Mouse (Mus musculus) ES-Bruce4 (cell line): Measurements from ENCODE around the gene Slco2a1. TPM values are rescaled to one million over a fixed set of nuclear protein-coding genes. Genes with fewer than 3 reads are reported as not detected.

Experiments used
- H3K27ac ChIP-seq: 2 replicates; pipeline ENCODE4 v1.5.1; 2012; ENCODE audit warnings: low read length, inconsistent platforms; ENCODE audit not compliant: insufficient read depth
- H3K27me3 ChIP-seq: 2 replicates; pipeline ENCODE4 v1.6.1; 2012; ENCODE audit warnings: mild to moderate bottlenecking, low read length, inconsistent platforms; ENCODE audit not compliant: control insufficient read depth, poor library complexity, insufficient read depth, severe bottlenecking
- H3K36me3 ChIP-seq: 2 replicates; pipeline ENCODE4 v1.6.1; 2012; ENCODE audit warnings: inconsistent platforms, mild to moderate bottlenecking, low read length, moderate library complexity; ENCODE audit not compliant: control insufficient read depth, poor library complexity, insufficient read depth, severe bottlenecking
- H3K4me1 ChIP-seq: one replicate; pipeline ENCODE4 v1.8.1; 2011; ENCODE audit warnings: low read length; ENCODE audit not compliant: control insufficient read depth, insufficient read depth
- H3K4me3 ChIP-seq: 2 replicates; pipeline ENCODE4 v1.5.1; 2011; ENCODE audit warnings: low read depth, mild to moderate bottlenecking, low read length
- H3K9ac ChIP-seq: 2 replicates; pipeline ENCODE4 v1.6.1; 2012; ENCODE audit warnings: low read depth, mild to moderate bottlenecking, inconsistent platforms; ENCODE audit not compliant: poor library complexity, severe bottlenecking
- H3K9me3 ChIP-seq: replicated peaks from 2 replicates; pipeline ENCODE4 v1.6.1; 2012; ENCODE audit warnings: mild to moderate bottlenecking, low read length, inconsistent platforms; ENCODE audit not compliant: control insufficient read depth, poor library complexity, insufficient read depth, severe bottlenecking
- CTCF ChIP-seq: IDR thresholded peaks from one replicate; pipeline ENCODE4 v1.8.1; 2011; ENCODE audit warnings: low read depth, low read length
- EP300 ChIP-seq: IDR thresholded peaks from 2 replicates; pipeline ENCODE4 v1.6.1; 2011; ENCODE audit warnings: low read depth, low read length; ENCODE audit not compliant: insufficient read depth
- POLR2A ChIP-seq: IDR thresholded peaks from one replicate; pipeline ENCODE4 v1.8.1; 2011; ENCODE audit warnings: low read length; ENCODE audit not compliant: insufficient read depth
- polyA plus RNA-seq: library from polyadenylated mRNA; stranded (reverse); fragments of >200 nt; gene quantifications from 2 replicates; pipeline ENCODE4 v1.2.4, GENCODE M21; 2011; ENCODE audit warnings: low read depth; ENCODE audit not compliant: missing spikeins, insufficient read depth, insufficient read length

The Slco2a1 gene
- polyA plus RNA-seq, 1 experiment: 3.1 TPM

GRCm38 (mm10) chr9:103066845-103067244, 78.3 kb downstream of the Slco2a1 start:
- Histone ChIP-seq H3K4me3 (no peak overlapping the region), H3K9me3 (no peaks in the 10 kb centered on the region), H3K36me3 (no peaks in the 10 kb centered on the region), H3K4me1 (no peaks in the 10 kb centered on the region), H3K27me3 (no peaks in the 10 kb centered on the region), H3K27ac (no peak overlapping the region), H3K9ac (no peak overlapping the region)
- no peak for TF ChIP-seq EP300
- no peak for TF ChIP-seq CTCF
- TF ChIP-seq POLR2A: no peak

- Histone ChIP-seq H3K27me3 (no peaks in the 10 kb centered on the region), H3K9ac (no peak overlapping the region), H3K9me3 (no peaks in the 10 kb centered on the region), H3K27ac (no peak overlapping the region), H3K4me1 (no peaks in the 10 kb centered on the region), H3K4me3 (no peak overlapping the region), H3K36me3 (no peaks in the 10 kb centered on the region)
- no peak for TF ChIP-seq CTCF
- TF ChIP-seq POLR2A: no peak
- no peak for TF ChIP-seq EP300
Measured at GRCm38 (mm10) chr9:103067651-103068050, 79.1 kb downstream of the Slco2a1 start.

DNA sequence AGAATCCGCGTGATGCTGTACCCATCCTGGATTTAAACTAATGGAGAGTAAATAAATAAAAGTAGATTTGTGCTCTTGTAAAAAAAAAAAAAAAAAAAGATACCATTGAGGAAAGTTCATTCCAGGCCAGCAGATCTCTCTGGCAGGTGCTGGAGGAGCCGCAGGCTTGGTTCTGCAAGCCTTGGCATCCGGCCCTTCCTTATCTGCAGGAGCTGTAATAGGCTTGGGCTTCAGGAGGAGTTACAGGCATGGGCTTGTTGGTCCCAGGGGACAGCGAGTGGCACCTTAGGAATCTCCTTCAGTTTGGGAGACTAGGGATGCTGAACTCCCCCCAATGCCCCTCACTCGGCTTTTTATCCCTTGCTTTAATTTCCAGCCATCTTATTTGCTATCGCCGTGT, 80.3 kb downstream of the Slco2a1 start:
- H3K9me3 ChIP-seq: no peaks in the 10 kb centered on the region
- TF ChIP-seq POLR2A: no peak
- no peak for TF ChIP-seq CTCF
- TF ChIP-seq EP300: no peak
- H3K4me1 ChIP-seq: no peaks in the 10 kb centered on the region
- H3K27ac ChIP-seq: no peak overlapping the region
- no peaks in the 10 kb centered on the region for H3K27me3 ChIP-seq
- no peak overlapping the region for H3K4me3 ChIP-seq
- H3K9ac ChIP-seq: no peak overlapping the region
- no peaks in the 10 kb centered on the region for H3K36me3 ChIP-seq

DNA sequence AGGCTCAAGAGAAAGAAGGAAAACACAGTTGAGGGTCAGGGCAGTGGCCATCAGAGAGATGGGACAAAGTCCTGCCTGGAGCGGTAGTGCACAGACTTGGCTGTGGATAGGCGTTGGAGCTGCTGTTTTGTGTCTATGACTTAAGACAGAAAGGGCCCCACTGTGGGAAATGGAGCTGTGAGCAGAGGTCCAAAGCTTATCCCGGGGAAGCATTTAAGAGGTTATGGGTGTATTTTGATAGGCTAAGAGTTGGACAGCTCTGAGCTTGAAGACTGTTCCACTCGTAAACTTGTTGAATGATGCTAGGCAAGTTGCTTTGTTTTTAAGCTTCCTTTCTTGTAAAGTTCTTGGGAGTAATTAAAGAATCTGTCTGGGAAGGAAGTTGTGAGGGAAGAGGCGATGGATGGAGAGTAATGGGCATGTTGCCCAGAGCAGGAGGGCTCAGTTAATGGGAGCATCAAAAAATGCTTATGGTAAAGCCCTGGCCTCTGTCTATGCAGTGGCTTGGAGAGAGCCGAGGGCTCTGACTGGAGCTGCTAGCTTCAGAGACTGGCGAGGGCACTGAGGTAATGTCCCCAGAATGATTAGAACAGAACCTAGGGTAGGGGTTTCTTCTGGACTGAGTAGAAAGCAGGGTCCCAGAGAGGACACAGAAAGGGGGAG, 83.2 kb downstream of the Slco2a1 start:
- Histone ChIP-seq H3K9me3 (no peaks in the 10 kb centered on the region), H3K36me3 (no peaks in the 10 kb centered on the region), H3K27ac (no peak overlapping the region), H3K4me1 (no peaks in the 10 kb centered on the region), H3K4me3 (no peak overlapping the region), H3K27me3 (no peaks in the 10 kb centered on the region), H3K9ac (no peak overlapping the region)
- TF ChIP-seq EP300 (no peak), POLR2A (no peak), CTCF (no peak)

DNA sequence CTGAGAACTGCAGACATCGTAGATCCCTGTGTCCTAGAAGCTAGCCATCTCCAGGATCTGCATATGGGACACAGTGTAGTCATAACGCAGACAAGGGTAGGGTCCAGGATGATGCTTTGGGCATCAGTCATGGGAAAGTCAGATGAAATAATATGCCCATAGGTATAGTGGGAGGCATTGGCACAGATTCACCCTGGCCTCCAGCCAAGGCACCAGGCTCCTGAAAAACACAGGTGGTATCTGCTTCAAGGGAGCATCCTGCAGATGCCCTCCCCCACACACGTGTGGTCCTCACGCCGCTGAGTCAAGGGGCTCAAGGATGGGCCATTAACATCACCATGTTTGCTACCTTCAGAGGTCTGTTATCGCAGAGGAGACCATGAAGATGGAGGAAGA, 83.7 kb downstream of the Slco2a1 start:
- TF ChIP-seq EP300: no peak
- TF ChIP-seq CTCF: no peak
- TF ChIP-seq POLR2A: no peak
- Histone ChIP-seq H3K36me3 (no peaks in the 10 kb centered on the region), H3K27ac (no peak overlapping the region), H3K9me3 (no peaks in the 10 kb centered on the region), H3K9ac (no peak overlapping the region), H3K4me3 (no peak overlapping the region), H3K4me1 (no peaks in the 10 kb centered on the region), H3K27me3 (no peaks in the 10 kb centered on the region)

DNA sequence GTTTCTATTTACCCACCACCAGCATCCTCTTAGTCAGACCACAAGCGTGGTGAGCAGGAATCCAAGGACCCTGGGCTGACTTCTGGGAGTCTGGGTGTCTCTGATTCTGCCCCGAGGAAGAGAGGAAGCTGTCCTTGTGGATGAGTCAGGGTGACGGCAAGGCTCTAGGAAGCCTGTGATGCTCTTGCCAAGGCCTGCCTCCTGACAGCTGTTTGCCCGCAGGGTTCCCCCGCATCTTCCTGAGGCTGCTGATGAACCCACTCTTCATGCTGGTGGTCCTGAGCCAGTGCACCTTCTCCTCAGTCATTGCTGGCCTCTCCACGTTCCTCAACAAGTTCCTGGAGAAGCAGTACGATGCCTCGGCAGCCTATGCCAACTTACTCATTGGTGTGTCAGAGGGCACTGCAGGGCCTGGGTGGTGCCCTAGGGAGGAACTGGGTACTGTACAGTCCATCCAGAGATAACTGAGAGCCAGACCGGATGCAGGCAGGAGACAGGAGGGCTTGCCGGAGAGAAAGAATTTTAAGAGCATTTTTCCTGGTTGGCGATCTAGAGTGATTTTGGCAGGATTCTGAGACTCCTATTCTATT, 84.5 kb downstream of the Slco2a1 start:
- no peak for TF ChIP-seq POLR2A
- no peak for TF ChIP-seq EP300
- TF ChIP-seq CTCF: no peak
- H3K9me3 ChIP-seq: no peaks in the 10 kb centered on the region
- no peaks in the 10 kb centered on the region for H3K36me3 ChIP-seq
- H3K4me1 ChIP-seq: no peaks in the 10 kb centered on the region
- H3K27me3 ChIP-seq: no peaks in the 10 kb centered on the region
- H3K27ac ChIP-seq: no peak overlapping the region
- H3K9ac ChIP-seq: no peak overlapping the region
- H3K4me3 ChIP-seq: no peak overlapping the region
